Mouse (Mus musculus): ENCODE measurements at regions not wholly inside any gene's neighbourhood (a gene's known extent, or its start where the extent isn't known, plus 50 kb on each side); places are given as distances from the start of the nearest gene placed in this dataset.

DNA sequence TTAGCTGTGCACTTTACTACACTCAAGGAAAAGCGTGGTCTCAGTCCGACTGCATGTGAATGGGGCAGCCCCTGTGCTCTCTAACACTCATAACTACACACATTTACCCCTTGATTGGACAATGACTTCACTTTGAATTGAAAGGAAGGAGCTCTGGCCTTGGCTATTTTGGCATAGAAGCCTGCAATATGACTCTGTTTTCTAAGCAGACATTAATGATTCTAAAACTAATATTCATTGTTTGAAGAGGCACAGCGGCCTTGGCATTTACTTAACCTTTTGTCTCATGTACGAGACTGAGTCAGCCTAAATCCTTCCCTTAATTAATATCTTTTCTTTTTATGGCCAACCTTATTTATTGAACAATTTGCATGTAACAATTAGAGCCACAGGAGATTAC is 879.9 kb downstream of the 5730522E02Rik start:
- DNase-seq, result no peak

DNA sequence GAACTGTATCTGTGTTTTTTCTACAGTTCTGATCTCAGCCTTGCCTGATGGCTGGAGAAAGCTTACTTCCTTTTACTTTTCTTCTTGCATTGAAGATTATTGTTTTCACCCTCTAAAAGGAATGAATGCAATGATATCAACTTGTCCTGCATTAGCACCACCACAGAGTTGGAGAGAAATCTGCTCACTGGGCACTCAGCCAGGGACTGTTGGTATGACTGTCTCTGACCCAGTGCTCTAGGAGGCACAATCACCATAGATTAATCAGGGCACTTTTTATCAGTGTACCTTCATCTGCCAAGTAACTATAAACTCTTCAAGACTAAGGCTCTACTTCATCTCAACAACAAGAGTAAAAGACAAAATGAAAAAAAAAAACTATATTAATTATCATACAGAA is 888.1 kb downstream of the 5730522E02Rik start:
- no peak for DNase-seq

DNA sequence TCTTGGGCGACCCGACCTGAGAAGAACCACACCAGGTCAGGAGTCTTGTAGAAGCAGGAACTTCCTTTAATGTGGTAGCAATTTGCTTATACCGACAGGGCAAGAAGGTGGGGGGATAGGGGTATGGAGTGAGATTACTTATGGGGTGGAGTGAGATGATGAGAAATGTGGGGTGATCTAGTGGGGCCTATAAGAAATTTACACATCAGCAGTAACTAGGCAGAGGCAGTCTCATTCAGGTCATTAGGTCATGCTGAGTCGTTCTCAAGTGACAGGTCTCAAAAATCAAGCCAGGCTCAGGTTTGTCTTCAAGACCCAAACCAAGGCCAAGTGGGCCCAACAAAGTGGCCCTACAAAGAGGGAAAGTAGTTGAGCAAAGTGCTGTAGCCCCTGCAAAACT is 889.1 kb downstream of the 5730522E02Rik start:
- no peak for DNase-seq

DNA sequence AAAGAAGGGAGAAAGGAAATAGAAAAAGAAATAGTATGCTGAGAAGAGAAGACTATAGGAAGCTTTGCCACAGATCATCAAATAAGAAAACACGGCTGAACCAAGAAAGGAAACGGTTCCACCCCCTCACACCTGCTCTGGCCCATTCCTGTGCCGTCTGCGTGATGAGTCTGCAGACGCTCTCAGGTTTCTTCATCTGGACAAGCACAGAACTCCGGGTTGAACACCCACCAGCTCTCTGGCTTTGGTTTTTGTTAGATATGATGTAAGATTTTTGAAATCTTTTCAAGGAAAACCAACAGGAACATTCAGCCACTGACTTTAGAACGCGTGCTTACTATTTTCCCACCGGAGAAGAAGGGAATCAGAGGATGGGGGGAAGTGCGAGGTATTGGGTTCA is 895.9 kb downstream of the 5730522E02Rik start:
- no peak for DNase-seq

DNA sequence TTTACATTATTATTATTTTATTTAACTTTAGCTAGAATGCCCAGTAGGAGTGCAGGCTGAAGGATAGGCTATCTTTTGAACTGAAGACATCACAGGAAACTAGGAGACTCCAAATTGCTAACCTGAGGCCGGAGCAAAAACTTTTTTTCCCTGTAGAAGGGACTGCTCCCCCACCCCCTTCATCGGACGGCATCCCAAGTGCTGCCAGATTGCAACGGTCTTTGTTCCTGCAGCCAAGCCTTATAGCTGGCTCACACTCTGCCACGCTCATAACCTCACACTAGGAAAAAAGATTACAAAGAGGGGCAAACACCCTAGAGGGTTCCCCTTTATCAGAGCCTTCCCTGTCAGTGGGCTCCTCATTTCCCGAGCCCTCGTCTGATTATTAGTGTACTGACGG is 896.7 kb downstream of the 5730522E02Rik start:
- DNase-seq, result no peak

DNA sequence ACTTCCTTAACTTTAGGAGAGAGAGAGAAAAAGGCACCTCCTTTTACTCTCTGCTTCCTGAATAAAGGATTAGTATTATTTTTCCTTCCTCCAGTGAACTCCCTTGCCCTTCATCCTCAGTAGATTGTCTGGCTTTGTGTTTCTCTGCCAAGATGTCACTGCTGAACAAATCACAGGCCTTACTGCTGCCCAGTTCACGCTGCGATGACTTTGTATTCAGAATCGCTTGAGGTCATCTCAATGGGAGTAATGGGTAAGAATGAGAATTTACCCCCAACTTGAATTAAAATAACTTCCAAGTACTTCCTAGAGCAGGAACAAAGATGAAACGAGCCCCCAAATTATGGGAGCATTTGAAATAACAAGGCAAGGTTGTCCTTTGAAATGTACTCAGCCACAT is 897.3 kb downstream of the 5730522E02Rik start:
- no peak for DNase-seq

DNA sequence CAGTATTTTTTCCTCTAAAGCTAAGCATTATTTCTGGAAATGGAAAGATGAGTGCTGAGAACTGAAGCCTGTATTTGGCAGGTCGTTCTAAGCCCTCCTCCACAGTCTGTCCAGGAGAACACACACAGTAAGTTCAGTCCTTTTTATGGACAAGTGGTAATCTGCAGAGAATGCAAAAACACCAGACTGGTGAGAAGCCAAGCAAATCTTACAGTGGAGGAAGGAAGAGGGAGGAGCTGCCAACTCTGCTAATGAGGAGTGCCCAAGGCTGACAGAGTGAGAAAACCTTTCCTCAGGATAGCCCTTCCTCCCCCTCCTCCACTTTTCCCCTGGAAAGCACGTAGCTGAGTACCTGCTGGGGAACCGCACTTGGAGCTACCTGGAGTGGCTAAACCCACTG is 899.8 kb downstream of the 5730522E02Rik start:
- DNase-seq, result no peak

DNA sequence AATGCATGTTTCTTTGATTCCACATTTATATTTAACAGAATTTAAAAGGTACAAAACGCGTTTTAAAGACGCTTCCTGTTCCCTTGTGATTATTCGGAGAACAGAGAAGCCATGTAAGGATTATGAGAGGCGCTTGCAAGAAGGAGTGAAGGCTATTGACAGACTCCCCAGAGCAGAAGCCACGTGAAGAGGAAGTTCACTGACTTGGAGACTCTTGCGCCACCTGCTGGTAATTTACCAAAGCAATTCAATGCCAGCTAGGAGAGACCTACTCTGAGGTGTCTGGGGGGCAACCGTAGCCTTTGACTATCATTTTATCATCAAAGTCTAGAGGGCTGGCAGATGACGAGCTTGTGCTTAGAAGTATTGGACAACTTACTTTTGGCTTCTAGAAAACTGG is 909.4 kb downstream of the 5730522E02Rik start:
- peak; percentile 13 for DNase-seq

DNA sequence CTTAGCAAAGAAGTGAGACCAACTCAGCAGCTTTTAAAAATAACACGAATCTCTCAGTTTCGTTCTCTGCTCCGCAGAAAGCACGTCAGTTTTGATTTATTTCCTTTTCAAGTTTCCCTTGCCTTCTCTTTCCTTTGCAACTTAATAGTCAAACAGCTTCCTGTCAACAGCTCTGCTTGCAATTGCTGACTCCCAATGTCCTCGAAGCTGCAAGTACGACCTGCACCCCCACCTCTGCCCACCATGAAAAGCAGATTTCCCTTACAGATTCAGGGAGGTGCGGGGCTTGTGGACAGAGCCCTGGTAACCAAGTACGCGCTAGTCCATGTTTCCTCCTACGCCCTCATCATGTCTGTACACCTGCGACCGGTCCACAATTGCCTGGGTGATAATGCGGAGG is 922.2 kb downstream of the 5730522E02Rik start:
- no peak for DNase-seq

DNA sequence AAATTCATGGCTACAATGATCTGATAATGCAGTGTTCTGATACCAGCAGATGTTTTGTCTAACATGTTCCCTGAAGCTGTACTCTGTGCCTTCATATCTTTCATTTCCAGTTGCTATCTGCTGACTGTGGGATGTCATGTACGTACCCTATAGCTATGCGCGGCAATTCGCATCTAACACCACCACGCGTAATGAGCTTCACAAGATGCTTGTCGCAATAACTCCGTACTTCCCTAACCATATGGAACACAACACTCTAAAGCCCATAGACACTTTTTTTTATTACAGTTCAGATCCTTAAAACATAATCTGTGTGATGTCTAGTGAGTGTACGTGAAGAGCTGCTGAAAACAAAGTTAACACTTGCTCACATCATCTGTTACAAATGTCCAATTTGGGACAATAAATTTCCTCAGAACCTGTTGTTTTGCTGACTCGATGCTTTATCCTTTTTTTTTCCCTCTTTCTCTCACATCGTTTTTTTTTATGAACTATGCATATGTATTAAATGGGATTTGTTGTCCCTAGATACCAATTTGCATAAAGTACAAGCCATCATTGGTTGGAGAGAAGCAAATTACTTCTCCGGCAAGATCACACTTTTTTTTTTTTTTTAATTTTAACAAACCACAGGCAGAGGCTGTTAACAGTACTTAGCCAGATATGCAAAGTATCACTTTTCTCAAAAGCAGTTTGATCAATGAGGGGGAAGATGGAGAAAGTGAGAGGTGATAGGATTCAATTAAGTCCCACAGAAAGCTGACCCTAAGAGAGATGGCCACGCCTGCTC is 922.9 kb downstream of the 5730522E02Rik start:
- no peak for DNase-seq

DNA sequence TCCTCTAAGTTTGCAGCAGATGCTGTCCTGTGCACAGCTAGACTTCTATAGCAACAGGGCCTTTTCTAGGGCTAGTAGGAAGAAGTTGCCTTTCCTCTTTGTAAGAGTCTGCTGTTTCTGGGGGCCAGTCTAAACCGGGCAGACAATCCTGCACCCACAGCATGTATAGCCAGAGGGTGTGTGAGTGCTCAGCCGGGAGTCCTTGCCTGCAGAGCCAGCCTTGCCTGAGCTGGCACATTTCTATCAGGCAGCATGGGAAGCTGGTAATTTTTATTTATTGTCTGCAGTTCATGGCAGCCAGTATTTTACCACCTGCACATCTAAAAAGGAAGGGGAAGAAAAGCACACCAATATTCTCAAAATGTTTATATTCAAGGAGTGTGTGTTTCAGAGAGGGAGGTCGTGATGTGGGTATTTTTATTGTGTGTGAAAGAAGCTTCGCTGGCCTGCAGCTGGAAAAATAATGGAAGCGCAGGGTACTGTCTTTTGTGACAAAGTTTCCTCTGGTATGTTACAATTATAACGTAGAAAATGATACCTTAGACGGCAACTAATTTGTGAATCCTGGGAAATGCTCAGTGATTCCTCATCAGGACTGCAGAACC is 940.5 kb downstream of the 5730522E02Rik start:
- DNase-seq, result no peak

DNA sequence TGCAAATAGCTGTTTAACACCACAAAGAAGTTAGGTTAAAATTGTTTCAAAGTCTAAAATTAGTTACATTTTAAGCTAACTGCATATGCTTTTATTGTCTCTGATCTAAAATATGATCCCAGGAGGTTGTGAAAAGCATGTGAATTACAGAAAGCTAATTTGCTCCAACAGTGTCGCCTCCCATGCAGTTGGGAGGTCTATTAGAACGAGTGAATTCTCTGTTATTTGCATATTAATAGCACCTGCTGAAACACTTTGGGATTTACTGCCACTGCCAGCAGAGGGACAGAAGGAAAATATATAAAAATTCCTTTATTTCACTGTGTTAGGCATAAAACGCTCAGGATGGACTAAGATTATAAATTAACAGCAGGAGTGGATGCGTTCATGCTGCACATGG is 947.7 kb downstream of the 5730522E02Rik start:
- DNase-seq, result no peak

DNA sequence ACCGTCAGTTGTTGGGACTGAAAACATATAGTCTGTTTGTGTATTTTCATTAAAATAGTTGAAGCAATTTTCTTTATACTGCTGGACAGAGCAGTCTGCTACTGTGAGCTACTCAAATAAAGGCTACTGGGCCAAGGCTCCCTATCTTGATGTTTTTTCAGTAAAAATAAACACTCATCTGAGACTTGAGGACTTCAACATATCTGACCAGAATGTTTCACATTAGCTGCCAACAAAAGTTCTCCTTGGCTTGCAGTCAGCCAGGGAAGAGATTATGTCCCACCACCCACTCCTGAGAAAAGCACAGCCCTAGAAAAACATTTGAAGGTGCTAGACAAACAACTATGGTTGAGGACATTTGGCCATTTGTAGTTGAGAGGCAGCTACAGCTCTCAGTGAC is 950.9 kb downstream of the 5730522E02Rik start:
- DNase-seq, result no peak

DNA sequence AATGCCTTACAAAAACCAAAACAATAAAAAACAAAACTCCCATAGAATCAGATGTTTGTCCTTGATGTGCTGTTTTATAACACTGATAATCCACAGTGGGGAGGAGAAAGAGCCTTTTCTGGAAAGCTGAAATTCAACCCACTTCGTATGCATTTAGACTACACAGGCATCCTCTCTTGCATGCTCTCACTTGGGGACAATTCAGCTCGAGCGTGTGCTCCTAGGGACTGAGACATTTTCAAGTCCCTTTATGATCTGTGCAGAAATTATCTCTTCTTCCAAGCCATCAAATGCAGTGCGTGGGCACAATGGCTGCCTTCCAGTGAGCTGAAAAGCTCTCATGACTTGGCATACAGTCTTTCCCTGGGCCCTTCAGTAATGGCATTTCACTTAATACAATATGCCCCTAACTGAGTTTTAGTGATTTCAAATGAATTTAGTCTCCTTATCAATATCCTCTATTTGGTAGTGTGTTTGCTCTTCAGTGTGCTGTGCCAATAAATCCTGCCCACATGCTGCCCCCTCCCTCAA is 977.1 kb downstream of the 5730522E02Rik start:
- no peak for DNase-seq

Data from cerebellum, adult 9-10 months (tissue).